Mouse (Mus musculus): ENCODE measurements around the gene Angpt4. TPM values are rescaled to one million over a fixed set of nuclear protein-coding genes. Genes with fewer than 3 reads are reported as not detected.

The Angpt4 gene
- total RNA-seq, 2 experiments from 2014 or later = 0.10 TPM; not detected in 1

- intact Hi-C loops (cut with DNase I) = no loop called here
- no peak for DNase-seq
These were observed 741 bp downstream of the Angpt4 start for GRCm38 (mm10) chr2:151911751-151912150.

- intact Hi-C loops (cut with DNase I) = no loop called here
- no peak for DNase-seq
These were observed 3.1 kb downstream of the Angpt4 start for GRCm38 (mm10) chr2:151914120-151914519.

- intact Hi-C loops (cut with DNase I) = no loop called here
- DNase-seq = no peak
These were observed 4.1 kb downstream of the Angpt4 start for GRCm38 (mm10) chr2:151915111-151915510.

GRCm38 (mm10) chr2:151916061-151916831 is 5.2 kb downstream of the Angpt4 start:
- intact Hi-C loops (cut with DNase I) = no loop called here
- peak; percentile 37 to 39 for DNase-seq

- DNase-seq = peak in 1 of 2 experiments; percentile 67
- intact Hi-C loops (cut with DNase I) = no loop called here
These were observed 8.1 kb downstream of the Angpt4 start for GRCm38 (mm10) chr2:151919140-151919539.

GRCm38 (mm10) chr2:151921068-151921467 is 10.1 kb downstream of the Angpt4 start:
- intact Hi-C loops (cut with DNase I) = no loop called here
- no peak for DNase-seq

- DNase-seq = peak; percentile 58 to 59
- intact Hi-C loops (cut with DNase I) = no loop called here
These were observed 10.6 kb downstream of the Angpt4 start for GRCm38 (mm10) chr2:151921596-151921995.

GRCm38 (mm10) chr2:151924276-151924675 is 13.3 kb downstream of the Angpt4 start:
- no peak for DNase-seq
- intact Hi-C loops (cut with DNase I) = no loop called here

GRCm38 (mm10) chr2:151925715-151926114 is 14.7 kb downstream of the Angpt4 start:
- DNase-seq = no peak
- intact Hi-C loops (cut with DNase I) = no loop called here

GRCm38 (mm10) chr2:151927103-151927502 is 16.1 kb downstream of the Angpt4 start:
- no peak for DNase-seq
- intact Hi-C loops (cut with DNase I) = no loop called here

GRCm38 (mm10) chr2:151930389-151931074 is 19.5 kb downstream of the Angpt4 start:
- intact Hi-C loops (cut with DNase I) = loop anchor here (2.0 kb wide), 1 partner anchor 54 kb away; no protein-coding TSS in a partner anchor
- DNase-seq = peak; percentile 82 to 93

- DNase-seq = peak; percentile 41 to 64
- intact Hi-C loops (cut with DNase I) = no loop called here
These were observed 26.9 kb downstream of the Angpt4 start for GRCm38 (mm10) chr2:151937893-151938292.

- DNase-seq = peak; percentile 77 to 78
- intact Hi-C loops (cut with DNase I) = no loop called here
These were observed 27.8 kb downstream of the Angpt4 start for GRCm38 (mm10) chr2:151938780-151939200.

- intact Hi-C loops (cut with DNase I) = no loop called here
- DNase-seq = no peak
These were observed 28.8 kb downstream of the Angpt4 start for GRCm38 (mm10) chr2:151939651-151940420.

- intact Hi-C loops (cut with DNase I) = loop anchor here (1.0 kb wide), 1 partner anchor 53 kb away; no protein-coding TSS in a partner anchor
- DNase-seq = peak; percentile 63 to 69
These were observed 30.3 kb downstream of the Angpt4 start for GRCm38 (mm10) chr2:151941269-151941668.

GRCm38 (mm10) chr2:151944106-151944505 is 33.1 kb downstream of the Angpt4 start:
- DNase-seq = no peak
- intact Hi-C loops (cut with DNase I) = no loop called here

- DNase-seq = no peak
- intact Hi-C loops (cut with DNase I) = no loop called here
These were observed 36.6 kb downstream of the Angpt4 start for GRCm38 (mm10) chr2:151947617-151948016.

GRCm38 (mm10) chr2:151948311-151948710 is 37.3 kb downstream of the Angpt4 start:
- no peak for DNase-seq
- intact Hi-C loops (cut with DNase I) = no loop called here

- intact Hi-C loops (cut with DNase I) = no loop called here
- DNase-seq = no peak
These were observed 38.2 kb downstream of the Angpt4 start for GRCm38 (mm10) chr2:151949082-151949774.

GRCm38 (mm10) chr2:151953665-151954064 is 42.7 kb downstream of the Angpt4 start:
- DNase-seq = no peak
- intact Hi-C loops (cut with DNase I) = no loop called here
